Mouse (Mus musculus) frontal cortex, adult 2 months (tissue): ENCODE measurements around the gene Gnb3. TPM values are rescaled to one million over a fixed set of nuclear protein-coding genes. Genes with fewer than 3 reads are reported as not detected.
"Not testable (repeated sequence)": the region's sequence is repeated elsewhere in the genome, so short reads cannot be mapped to it uniquely, and the experiment has no call there.

ENCODE experiments used
- DNase-seq, 2 experiments: peaks; one replicate each; pipeline ENCODE4 v3.0.0; 2022; ENCODE audit warnings: low spot score in 1 of 2; ENCODE audit errors: extremely low spot score in 1 of 2
- polyA plus RNA-seq: library from polyadenylated mRNA; depleted of rRNA; stranded (reverse); fragments of >200 nt; gene quantifications from 2 replicates; pipeline ENCODE4 v1.2.3, GENCODE M21; 2012; rRNA removed

Gene Gnb3
- polyA plus RNA-seq, 1 experiment, result 0.50 TPM

DNA sequence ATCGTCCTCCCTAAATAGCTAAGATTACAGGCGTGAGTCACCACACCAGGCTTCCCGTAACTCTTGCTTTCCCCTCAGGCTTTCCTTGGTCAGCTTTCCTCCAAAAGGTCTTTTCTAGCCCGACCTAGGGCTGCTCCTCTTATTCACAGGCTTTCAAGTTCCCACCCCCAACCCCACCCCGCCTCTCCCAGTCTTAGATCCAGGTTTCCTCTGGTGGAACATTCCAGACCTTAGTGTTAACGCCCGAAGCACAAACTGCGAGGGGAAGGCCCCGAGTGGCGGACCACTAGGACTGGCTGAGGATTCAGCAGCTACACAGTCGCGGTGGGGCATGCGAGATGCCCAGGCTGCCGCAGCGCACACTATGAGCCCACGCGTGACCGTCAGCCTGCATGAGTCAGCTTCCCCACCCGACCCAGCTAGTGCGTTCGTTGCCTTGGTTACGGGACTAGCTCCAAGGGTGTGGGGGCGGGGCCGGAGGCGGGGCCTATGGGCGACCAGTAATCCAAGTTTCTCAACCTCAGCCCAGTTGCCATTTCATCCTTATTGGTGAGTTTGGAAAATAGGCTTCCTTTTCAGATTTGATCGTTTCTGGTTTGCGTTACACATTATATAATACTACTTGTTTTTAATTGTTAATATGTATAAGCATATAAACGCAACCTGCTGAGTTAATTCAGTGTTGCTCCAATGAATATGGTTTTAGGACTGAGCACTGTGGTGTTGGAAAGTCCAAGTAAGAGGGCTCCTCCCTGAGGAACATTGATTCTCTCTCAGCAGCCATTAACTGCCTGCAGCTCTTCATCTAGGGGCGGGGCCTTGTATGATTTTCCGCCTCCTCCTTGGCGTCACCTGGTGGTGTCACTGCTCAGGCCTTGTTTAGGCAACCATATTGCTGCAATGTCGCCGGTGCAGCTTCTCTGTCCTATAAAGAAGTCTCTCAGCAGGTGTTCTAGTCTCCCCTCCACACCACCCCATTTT, 34.4 kb downstream of the Gnb3 start:
- DNase-seq, result peak; percentile 94 to 98

DNA sequence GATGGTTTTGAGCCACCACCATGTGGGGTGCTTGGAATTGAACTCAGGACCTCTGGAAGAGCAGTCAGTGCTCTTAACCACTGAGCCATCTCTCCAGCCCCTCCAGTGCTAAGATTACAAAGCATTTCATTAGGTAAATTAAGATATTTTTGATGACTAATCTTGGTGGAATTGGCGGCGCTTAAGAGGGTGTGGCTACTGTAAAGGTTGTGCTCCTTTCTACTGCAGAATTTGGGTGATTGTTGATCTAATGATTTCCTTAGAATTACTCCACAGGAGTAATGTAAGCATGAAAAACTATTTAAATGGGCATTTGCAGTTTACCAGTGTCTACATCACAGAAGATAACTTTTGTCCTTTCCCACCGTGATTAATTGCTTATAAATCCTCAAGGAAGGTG, 35.7 kb downstream of the Gnb3 start:
- no peak for DNase-seq

DNA sequence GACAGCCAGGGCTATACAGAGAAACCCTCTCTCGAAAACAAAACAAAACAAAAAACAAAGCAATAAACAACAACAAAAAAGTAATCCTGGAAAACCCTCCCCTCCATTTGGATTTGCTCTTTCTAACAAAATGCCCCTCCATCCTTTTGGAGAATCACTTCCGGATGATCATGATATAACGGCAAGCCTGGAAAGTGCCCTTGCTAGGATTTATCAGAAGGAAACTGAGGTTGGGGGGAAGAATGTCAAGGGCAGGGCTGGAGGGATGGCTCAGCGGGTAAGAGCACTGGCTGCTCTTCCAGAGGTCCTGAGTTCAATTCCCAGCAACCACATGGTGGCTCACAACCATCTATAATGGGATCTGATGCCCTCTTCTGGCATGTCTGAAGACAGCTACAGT, 36.4 kb downstream of the Gnb3 start:
- DNase-seq, result not testable (repeated sequence)

- DNase-seq, result no peak
These were observed 37.0 kb downstream of the Gnb3 start for GRCm38 (mm10) chr6:124803061-124803460.

- not testable (repeated sequence) for DNase-seq
These were observed 37.7 kb downstream of the Gnb3 start for GRCm38 (mm10) chr6:124802400-124802799.

GRCm38 (mm10) chr6:124796200-124796599, 43.9 kb downstream of the Gnb3 start:
- DNase-seq, result no peak

DNA sequence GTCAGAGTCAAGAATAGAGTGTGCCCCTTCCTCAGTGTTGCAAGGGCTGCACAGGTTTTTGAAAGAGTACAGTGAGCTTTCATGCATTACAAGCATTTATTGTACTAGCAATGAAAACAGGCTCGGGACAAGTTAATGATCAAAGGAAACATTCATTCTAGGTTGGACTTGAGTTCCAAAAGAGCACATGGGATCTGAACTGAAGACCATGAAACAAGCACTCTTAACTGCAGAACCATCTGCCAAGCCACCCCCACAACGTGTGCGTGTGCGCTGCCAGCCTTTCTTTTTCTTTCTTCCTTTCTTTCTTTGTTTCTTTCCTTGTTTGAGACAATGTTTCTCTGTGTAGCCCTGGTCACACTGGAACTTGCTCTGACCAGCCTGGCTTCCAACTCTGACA, 44.3 kb downstream of the Gnb3 start:
- no peak for DNase-seq

DNA sequence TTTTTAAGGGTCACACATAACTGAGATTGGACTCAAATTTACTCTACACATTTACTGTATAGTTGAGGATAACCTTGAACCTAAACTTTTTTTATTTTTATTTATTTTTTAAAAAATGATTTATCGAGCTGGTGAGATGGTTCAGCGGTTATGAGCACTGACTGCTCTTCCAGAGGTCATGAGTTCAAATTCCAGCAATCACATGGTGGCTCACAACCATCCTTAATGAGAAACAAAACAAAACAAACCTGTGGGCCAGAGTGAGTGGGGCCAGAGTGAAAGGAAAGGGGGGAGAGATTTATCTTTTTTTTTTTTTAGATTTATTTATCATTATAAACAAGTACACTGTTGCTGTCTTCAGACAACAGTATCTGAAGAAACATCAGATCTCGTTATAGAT, 48.2 kb downstream of the Gnb3 start:
- DNase-seq, result no peak

DNA sequence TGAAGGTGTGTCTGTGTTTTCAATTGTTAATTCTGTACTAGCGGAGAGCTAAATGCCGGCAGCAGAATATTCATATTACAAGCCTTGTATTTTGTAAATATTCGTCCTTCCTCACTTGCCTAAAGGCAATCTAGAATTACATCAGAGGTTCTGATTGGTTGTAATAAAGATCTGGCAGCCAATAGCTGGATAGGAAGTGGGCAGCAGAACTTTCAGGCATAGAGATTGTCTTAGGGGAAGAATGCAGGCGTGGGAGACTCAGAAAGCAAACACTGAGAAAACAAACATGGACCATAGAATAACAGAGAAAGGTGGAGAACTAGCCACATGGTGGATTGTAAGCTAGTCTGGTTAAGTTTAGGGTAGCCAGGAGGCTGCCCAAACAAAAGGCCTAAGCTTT, 50.0 kb downstream of the Gnb3 start:
- no peak for DNase-seq

GRCm38 (mm10) chr6:124789519-124789918, 50.6 kb downstream of the Gnb3 start:
- DNase-seq, result no peak

GRCm38 (mm10) chr6:124787722-124788121, 52.4 kb downstream of the Gnb3 start:
- no peak for DNase-seq

DNA sequence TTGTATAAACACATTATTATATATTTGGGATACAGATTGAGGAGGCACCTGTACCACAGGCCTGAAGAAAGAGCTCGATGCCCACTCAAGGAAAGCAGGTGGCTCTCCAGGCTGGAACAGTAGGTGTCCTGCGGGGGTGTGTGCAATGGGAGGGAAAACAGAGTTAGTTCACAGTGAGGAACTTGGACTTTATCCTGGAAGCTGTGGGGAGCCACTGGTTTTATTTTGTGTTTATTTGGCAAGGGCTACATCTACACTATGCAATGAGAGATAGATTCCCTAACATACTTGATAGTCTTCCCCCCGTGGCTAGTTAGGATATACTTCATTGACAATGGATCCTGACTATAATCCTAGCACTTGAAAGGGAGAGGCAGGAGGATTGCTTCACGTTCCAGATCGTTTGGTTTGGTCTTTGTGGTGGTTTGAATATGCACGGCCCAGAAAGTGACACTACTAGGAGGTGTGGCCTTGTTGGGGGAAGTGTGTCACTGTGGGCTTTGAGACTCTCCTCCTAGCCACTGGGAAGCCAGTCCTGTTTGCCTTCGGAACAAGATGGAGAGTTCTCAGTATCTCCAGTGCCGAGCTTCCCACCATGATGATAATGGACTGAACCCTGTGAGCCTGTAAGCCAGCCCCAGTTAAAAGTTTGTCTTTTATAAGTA, 53.2 kb downstream of the Gnb3 start:
- no peak for DNase-seq

Other genes with a start within 250 kb of the Gnb3 start
- gene C1s2, start 204.2 kb downstream of the Gnb3 start, polyA plus RNA-seq, result 0.59 and 0.62 TPM in 2 replicates
- gene Lpcat3, start 177.2 kb downstream of the Gnb3 start, polyA plus RNA-seq, result 43.0 and 45.9 TPM in 2 replicates
- gene Emg1, start 128.1 kb downstream of the Gnb3 start, polyA plus RNA-seq, result 62.4 and 68.0 TPM in 2 replicates
- gene Phb2, start 127.9 kb downstream of the Gnb3 start, polyA plus RNA-seq, result 107 and 108 TPM in 2 replicates
- gene Ptpn6, start 101.6 kb downstream of the Gnb3 start, polyA plus RNA-seq, result 5.1 and 7.1 TPM in 2 replicates
- gene Grcc10, start 98.9 kb downstream of the Gnb3 start, polyA plus RNA-seq, result 383 and 401 TPM in 2 replicates
- gene Gm45234, start 84.3 kb downstream of the Gnb3 start, polyA plus RNA-seq, result not detected in 2 replicates
- gene Atn1, start 83.8 kb downstream of the Gnb3 start, polyA plus RNA-seq, result 75.6 and 84.2 TPM in 2 replicates
- 822 and 850 TPM in 2 replicates for gene Eno2, start 70.6 kb downstream of the Gnb3 start, polyA plus RNA-seq
- 5.0 and 7.6 TPM in 2 replicates for gene Lrrc23, start 60.5 kb downstream of the Gnb3 start, polyA plus RNA-seq
- 7.0 and 7.3 TPM in 2 replicates for gene Spsb2, start 31.6 kb downstream of the Gnb3 start, polyA plus RNA-seq
- gene Tpi1, start 26.0 kb downstream of the Gnb3 start, polyA plus RNA-seq, result 861 and 922 TPM in 2 replicates
- 133 and 147 TPM in 2 replicates for gene Usp5, start 10.8 kb downstream of the Gnb3 start, polyA plus RNA-seq
- 2.2 and 2.8 TPM in 2 replicates for gene Cdca3, start 10.7 kb downstream of the Gnb3 start, polyA plus RNA-seq
- gene P3h3, start 17.5 kb upstream of the Gnb3 start, polyA plus RNA-seq, result 80.2 and 83.2 TPM in 2 replicates
- gene Gpr162, start 23.7 kb upstream of the Gnb3 start, polyA plus RNA-seq, result 190 and 200 TPM in 2 replicates
- gene Cd4, start 47.9 kb upstream of the Gnb3 start, polyA plus RNA-seq, result 0.64 and 1.3 TPM in 2 replicates
- gene Lag3, start 71.4 kb upstream of the Gnb3 start, polyA plus RNA-seq, result 5.9 and 6.0 TPM in 2 replicates
- gene Ptms, start 79.8 kb upstream of the Gnb3 start, polyA plus RNA-seq, result 1,541 and 1,645 TPM in 2 replicates
- 689 and 754 TPM in 2 replicates for gene Mlf2, start 91.1 kb upstream of the Gnb3 start, polyA plus RNA-seq
- 261 and 265 TPM in 2 replicates for gene Cops7a, start 125.3 kb upstream of the Gnb3 start, polyA plus RNA-seq
- 181 and 198 TPM in 2 replicates for gene Pianp, start 156.4 kb upstream of the Gnb3 start, polyA plus RNA-seq
- gene Zfp384, start 168.9 kb upstream of the Gnb3 start, polyA plus RNA-seq, result 49.5 and 54.7 TPM in 2 replicates
- 70.8 and 74.9 TPM in 2 replicates for gene Ing4, start 199.5 kb upstream of the Gnb3 start, polyA plus RNA-seq
- gene Acrbp, start 209.4 kb upstream of the Gnb3 start, polyA plus RNA-seq, result 23.0 and 23.9 TPM in 2 replicates
- gene Lpar5, start 227.6 kb upstream of the Gnb3 start, polyA plus RNA-seq, result 0.94 and 1.4 TPM in 2 replicates